26 mouse cellular contexts compared by ENCODE assay signal in the genomic region with DNA sequence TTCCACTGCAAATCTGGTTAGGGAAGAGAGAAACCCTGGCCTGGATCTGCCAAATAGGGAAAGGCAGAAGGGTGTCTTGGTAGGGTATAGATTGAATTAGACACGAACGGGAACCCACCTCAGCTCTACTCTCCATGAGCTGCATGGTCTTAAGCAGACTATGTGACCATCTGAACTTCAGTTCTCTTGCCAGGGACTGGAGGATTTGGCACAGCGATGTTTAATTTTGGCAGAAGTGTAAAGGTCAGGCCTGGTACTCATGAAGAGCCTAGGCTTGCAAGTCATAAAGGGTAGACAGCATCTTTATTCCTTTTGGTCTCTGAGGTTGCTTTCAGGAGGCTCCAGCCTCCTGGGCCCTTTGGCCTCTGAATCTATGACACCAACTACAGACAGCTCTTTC.
DNase-seq lines count a peak whose midpoint lies in the region; ATAC-seq lines count a peak whose summit lies in the region.
"Had no signal": no experiment of that assay in that cellular context is flagged by ENCODE, and none has a peak within 500 bp of the region (broad histone marks: within the 10 kb centered on the region; RNA-seq: fewer than 3 reads in every experiment).

No protein-coding gene starts in this region.

- no peak overlapping the region for H3K4me3 ChIP-seq in heart, embryonic 10.5 days
- H3K4me3 ChIP-seq: embryonic facial prominence, embryonic 13.5 days; erythroblast, embryonic 14.5 days; forebrain, embryonic 12.5 days; layer of hippocampus, adult 2 months; limb, embryonic 13.5 days; lung, embryonic 15.5 days; megakaryocyte, embryonic 14.5 days; midbrain, embryonic 13.5 days had no signal

- H3K36me3 ChIP-seq in heart, embryonic 10.5 days = no peaks in the 10 kb centered on the region
- H3K36me3 ChIP-seq: embryonic facial prominence, embryonic 13.5 days; limb, embryonic 13.5 days; lung, embryonic 15.5 days had no signal

- no peak for DNase-seq in cerebellum, postnatal 4 days (ENCODE audit: low spot score in 2 of 2)
- DNase-seq in adrenal gland, postnatal 10 days = peak; percentile 43
- peak; percentile 58 for DNase-seq in cerebellum, adult 11 months
- peak; percentile 82 for DNase-seq in cerebellum, adult 9-11 months
- no peak for DNase-seq in heart, embryonic 10.5 days (ENCODE audit: low spot score)
- no peak for DNase-seq in kidney, postnatal 25 days
- no peak for DNase-seq in lung, adult 18-20 months
- DNase-seq: embryo, embryonic 11 days; kidney, adult 2 months; layer of hippocampus, postnatal 36 days; lung, postnatal 36 days; right cerebral cortex, postnatal 14 days; spleen, adult 18-20 months had no signal

- 0 out of 2 replicates have a peak, but pooled peaks cover 4% of the 10 kb centered on the region for H3K4me1 ChIP-seq in heart, embryonic 10.5 days
- H3K4me1 ChIP-seq: embryonic facial prominence, embryonic 13.5 days; forebrain, embryonic 12.5 days; limb, embryonic 13.5 days; lung, embryonic 15.5 days; megakaryocyte, embryonic 14.5 days; midbrain, embryonic 13.5 days had no signal

- peak; percentile 32 for ATAC-seq in cerebellum, adult (ENCODE audit: insufficient number of reproducible peaks, low FRiP score, low TSS enrichment)
- ATAC-seq: midbrain, embryonic 13.5 days; Patski had no signal

- H3K27me3 ChIP-seq in heart, embryonic 10.5 days (ENCODE audit: insufficient read depth, poor library complexity, severe bottlenecking) = peaks cover 21% of the 10 kb centered on the region
- H3K27me3 ChIP-seq: forebrain, embryonic 12.5 days; midbrain, embryonic 13.5 days had no signal

- 92% methylated on average over 3 of the region's 3 CpGs for WGBS in heart, embryonic 10.5 days

- H3K27ac ChIP-seq in heart, embryonic 10.5 days = no peak overlapping the region
- H3K27ac ChIP-seq: embryonic facial prominence, embryonic 13.5 days; forebrain, embryonic 12.5 days; hindbrain, embryonic 14.5 days; kidney, postnatal 0 days; layer of hippocampus, adult 2 months; limb, embryonic 13.5 days; liver, embryonic 14.5 days; lung, embryonic 15.5 days; midbrain, embryonic 13.5 days had no signal

- H3K9me3 ChIP-seq in heart, embryonic 10.5 days = no peaks in the 10 kb centered on the region
- H3K9me3 ChIP-seq: embryonic facial prominence, embryonic 13.5 days; forebrain, embryonic 12.5 days; limb, embryonic 13.5 days; lung, embryonic 15.5 days; megakaryocyte, embryonic 14.5 days; midbrain, embryonic 13.5 days had no signal

Comparison
In these comparisons a context has a peak if more than half of its experiments do, and no peak if none do; other contexts are left out.
1. DNase-seq: peak in adrenal gland, postnatal 10 days (single experiment), cerebellum, adult 11 months (single experiment) and cerebellum, adult 9-11 months (single experiment); none in cerebellum, postnatal 4 days (0 of 2), heart, embryonic 10.5 days (single experiment), kidney, postnatal 25 days (0 of 2) and lung, adult 18-20 months (0 of 2).